Mouse (Mus musculus): ENCODE measurements at regions not wholly inside any gene's neighbourhood (a gene's known extent, or its start where the extent isn't known, plus 50 kb on each side); places are given as distances from the start of the nearest gene placed in this dataset.

- no peak for TF ChIP-seq CTCF (conservative IDR thresholded peaks at IDR 0.05; ENCODE audit: low read length)
- TF ChIP-seq NANOG (IDR thresholded peaks at IDR 0.05; ENCODE audit: borderline replicate concordance, low read length), result no peak
- TF ChIP-seq POU5F1 (IDR thresholded peaks at IDR 0.05; ENCODE audit: borderline replicate concordance, low read length), result no peak
These were observed 266.7 kb downstream of the Stim2 start for GRCm38 (mm10) chr5:54264867-54265434.

Data from E14TG2a.4 (cell line).